Mouse (Mus musculus) midbrain, embryonic 14.5 days (tissue): ENCODE data around the gene Gse1. TPM values are rescaled to one million over a fixed set of nuclear protein-coding genes. Genes with fewer than 3 reads are reported as not detected.

Experiments
- ATAC-seq: fragments of 200-750 bp; cut with Nextera tagmentation; 2 replicates; pipeline ENCODE4 v1.8.0; 2017; ENCODE audit warnings: moderate number of reproducible peaks, moderate library complexity; ENCODE audit not compliant: low FRiP score, low TSS enrichment
- DNase-seq: peaks from one replicate; pipeline ENCODE4 v3.0.0-alpha.2; 2015
- H3K27ac ChIP-seq: fragments of 300-500 bp; sonication (generic); replicated peaks from 2 replicates; pipeline ENCODE4 v1.5.1; 2014; ENCODE audit warnings: mild to moderate bottlenecking, low read depth, low read length, moderate library complexity
- H3K27me3 ChIP-seq: fragments of 300-500 bp; sonication (generic); 2 replicates; pipeline ENCODE4 v1.6.1; 2014; ENCODE audit warnings: low read length, control low read depth, mixed read lengths; ENCODE audit not compliant: control insufficient read depth, insufficient read depth
- H3K36me3 ChIP-seq: fragments of 300-500 bp; sonication (generic); 2 replicates; pipeline ENCODE4 v1.6.1; 2014; ENCODE audit warnings: low read length, control low read depth; ENCODE audit not compliant: control insufficient read depth, insufficient read depth
- H3K4me1 ChIP-seq: fragments of 300-500 bp; sonication (generic); 2 replicates; pipeline ENCODE4 v1.6.1; 2014; ENCODE audit warnings: mild to moderate bottlenecking, antibody characterized with exemption, low read length, control low read depth; ENCODE audit not compliant: control insufficient read depth, insufficient read depth
- H3K4me2 ChIP-seq: fragments of 300-500 bp; sonication (generic); 2 replicates; pipeline ENCODE4 v1.6.1; 2014; ENCODE audit warnings: mild to moderate bottlenecking, low read length, moderate library complexity
- H3K4me3 ChIP-seq: fragments of 300-500 bp; sonication (generic); replicated peaks from 2 replicates; pipeline ENCODE4 v1.5.1; 2014; ENCODE audit warnings: low read depth, low read length
- H3K9ac ChIP-seq: fragments of 300-500 bp; sonication (generic); replicated peaks from 2 replicates; pipeline ENCODE4 v1.6.1; 2014; ENCODE audit warnings: mild to moderate bottlenecking, low read length, moderate library complexity
- H3K9me3 ChIP-seq: fragments of 300-500 bp; sonication (generic); 2 replicates; pipeline ENCODE4 v1.6.1; 2016; ENCODE audit warnings: low read length, control low read depth, mixed read lengths; ENCODE audit not compliant: control insufficient read depth
- WGBS: fragments of 180-500 bp; shearing (Covaris S2); extraction: QIAGEN DNeasy Blood & Tissue Kit; methylation state at CpG from one replicate; pipeline ENCODE4 v1.1.7; 2014; 5-methylcytosine and 5-hydroxymethylcytosine counted together
- polyA plus RNA-seq: library from polyadenylated mRNA; unstranded; fragments of >200 nt; fragmentation: Nextera tagmentation; extraction: Ambion mirVana; gene quantifications from 2 replicates; pipeline ENCODE4 v1.2.1, GENCODE M21; 2014

Gse1 gene
- polyA plus RNA-seq, 1 experiment from 2014 or later: 28.6 TPM

DNA sequence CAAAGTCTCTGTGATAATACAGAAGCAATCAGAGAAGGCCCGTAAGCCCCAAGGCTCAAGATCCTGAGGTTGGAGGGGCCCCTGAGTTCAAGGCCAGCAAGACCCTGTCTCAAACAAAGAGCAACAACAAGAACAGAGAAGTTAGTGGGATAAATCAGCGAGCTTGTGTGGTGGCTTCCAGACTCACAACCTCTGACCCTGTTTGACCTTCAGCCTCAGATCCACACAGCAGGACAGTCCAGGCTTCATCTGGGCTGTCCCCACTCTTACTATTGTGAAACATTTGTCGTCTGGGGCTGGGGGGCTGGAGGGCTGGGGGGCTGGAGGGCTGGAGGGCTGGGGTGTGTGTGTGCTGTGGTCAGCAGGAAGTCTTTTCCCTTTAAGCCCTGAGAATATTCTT lies 150.8 kb downstream of the Gse1 start:
- WGBS: 27% methylated on average over 3 of the region's 3 CpGs
- no peaks in the 10 kb centered on the region for H3K9me3 ChIP-seq
- DNase-seq (no peak), ATAC-seq (no peak)
- no peak overlapping the region for H3K27ac ChIP-seq
- H3K4me3 ChIP-seq: no peak overlapping the region
- H3K9ac ChIP-seq: no peak overlapping the region
- no peak overlapping the region for H3K4me2 ChIP-seq
- no peaks in the 10 kb centered on the region for H3K27me3 ChIP-seq
- peaks cover 74% of the 10 kb centered on the region for H3K4me1 ChIP-seq
- H3K36me3 ChIP-seq: no peaks in the 10 kb centered on the region

DNA sequence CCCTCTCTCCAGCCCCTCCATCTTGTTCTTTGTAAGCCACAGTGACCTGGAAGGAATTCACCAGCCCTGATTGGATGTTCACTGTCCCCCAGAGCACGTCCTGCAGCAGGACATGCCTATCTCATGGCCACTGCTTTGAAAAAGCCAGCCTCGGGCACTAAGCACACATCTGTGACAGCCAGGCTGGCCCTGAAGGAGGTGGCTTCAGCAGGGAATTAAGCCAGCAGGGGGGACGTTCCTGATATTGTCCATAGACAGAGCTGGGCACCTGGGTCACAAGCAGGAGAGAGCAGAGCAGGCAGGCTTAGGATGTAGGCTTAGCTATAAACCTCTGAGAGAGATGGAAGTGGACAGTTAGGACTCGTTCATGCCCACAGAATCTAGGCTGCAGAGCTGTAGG lies 153.6 kb downstream of the Gse1 start:
- peak; percentile 56 for DNase-seq
- no peaks in the 10 kb centered on the region for H3K9me3 ChIP-seq
- peak overlapping the region; percentile 79 for H3K27ac ChIP-seq
- H3K27me3 ChIP-seq: no peaks in the 10 kb centered on the region
- peaks cover 56% of the 10 kb centered on the region for H3K4me1 ChIP-seq
- no peak overlapping the region for H3K4me2 ChIP-seq
- no peak overlapping the region for H3K4me3 ChIP-seq
- H3K36me3 ChIP-seq: no peaks in the 10 kb centered on the region
- WGBS: 12% methylated on average over 4 of the region's 4 CpGs
- H3K9ac ChIP-seq: 0 out of 2 replicates have a peak overlapping the region, but pooled peaks have one; percentile 1
- ATAC-seq: peak; percentile 41; the same call in 1 of the 2 replicates

DNA sequence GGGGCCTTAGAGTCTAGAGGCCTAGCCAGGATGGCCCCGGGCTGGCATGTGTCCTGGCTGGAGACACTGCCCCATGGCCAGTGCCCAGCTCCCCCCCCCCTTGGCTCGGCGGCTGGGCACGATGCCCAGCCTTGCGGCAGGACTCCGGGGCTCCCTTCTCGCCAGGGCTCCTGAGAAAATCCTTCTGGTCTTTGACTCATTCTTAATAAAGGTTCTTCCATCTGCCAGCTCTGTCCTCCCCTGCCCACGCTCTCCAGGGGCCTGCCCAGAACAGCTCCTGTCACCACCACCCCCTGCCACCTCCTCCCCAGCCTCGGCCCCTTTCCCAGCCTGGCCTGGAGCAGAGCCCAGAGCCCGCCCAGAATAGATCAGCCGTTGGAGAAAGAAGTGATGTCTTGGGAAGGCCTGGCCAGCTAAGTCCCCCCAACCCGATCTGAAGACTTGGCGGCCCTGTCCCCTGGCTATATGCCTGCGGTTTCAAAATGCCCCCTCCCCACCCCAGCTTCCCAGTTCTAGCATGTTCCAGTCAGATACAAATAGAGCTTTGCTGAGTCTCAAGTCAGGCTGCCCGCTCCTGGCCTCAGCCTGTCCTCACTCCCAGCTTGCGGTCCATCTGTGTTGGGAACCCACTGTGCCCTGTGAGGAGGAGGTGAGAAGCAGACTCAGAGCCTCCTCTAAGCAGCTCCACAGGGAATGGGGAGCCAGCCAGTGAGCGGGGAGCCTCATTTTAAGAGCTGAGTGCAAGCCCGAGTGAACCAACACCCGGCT lies 154.4 kb downstream of the Gse1 start:
- H3K4me2 ChIP-seq: no peak overlapping the region; the same call in 1 of the 2 replicates
- WGBS: 41% methylated on average over 19 of the region's 19 CpGs
- peak; percentile 79 for DNase-seq

DNA sequence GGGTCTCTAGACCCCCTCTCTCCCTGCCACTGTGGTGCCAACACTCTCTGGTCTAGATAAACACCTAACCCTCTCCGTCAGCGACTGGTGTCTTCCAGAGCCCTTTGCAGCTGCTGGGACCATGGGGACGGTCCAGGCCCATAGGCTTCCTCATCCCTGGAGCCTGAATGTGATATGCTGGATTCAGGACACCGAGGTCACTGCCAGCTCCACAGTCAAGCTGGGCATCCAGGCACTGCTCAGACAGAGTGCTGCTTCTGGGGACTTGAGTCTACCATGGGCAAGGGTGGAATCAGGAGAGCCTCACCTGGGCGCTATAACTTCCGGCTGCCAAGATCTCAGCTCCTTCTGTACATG lies 154.9 kb downstream of the Gse1 start:
- H3K4me3 ChIP-seq: no peak overlapping the region
- H3K4me2 ChIP-seq: no peak overlapping the region; the same call in 1 of the 2 replicates
- peaks cover 46% of the 10 kb centered on the region for H3K4me1 ChIP-seq
- no peak overlapping the region for H3K9ac ChIP-seq
- peak overlapping the region; percentile 79 for H3K27ac ChIP-seq
- H3K9me3 ChIP-seq: no peaks in the 10 kb centered on the region
- WGBS: 74% methylated on average over 6 of the region's 6 CpGs
- H3K27me3 ChIP-seq: no peaks in the 10 kb centered on the region
- DNase-seq: no peak
- no peak for ATAC-seq
- no peaks in the 10 kb centered on the region for H3K36me3 ChIP-seq

More for the DNA sequence above, 154.4 kb downstream of the Gse1 start:
- Histone ChIP-seq H3K36me3 (no peaks in the 10 kb centered on the region), H3K9ac (0 out of 2 replicates have a peak overlapping the region, but pooled peaks have one; percentile 1), H3K4me1 (peaks cover 48% of the 10 kb centered on the region), H3K27ac (peak overlapping the region; percentile 79), H3K9me3 (no peaks in the 10 kb centered on the region), H3K27me3 (no peaks in the 10 kb centered on the region), H3K4me3 (no peak overlapping the region)
- peak; percentile 85 for ATAC-seq

DNA sequence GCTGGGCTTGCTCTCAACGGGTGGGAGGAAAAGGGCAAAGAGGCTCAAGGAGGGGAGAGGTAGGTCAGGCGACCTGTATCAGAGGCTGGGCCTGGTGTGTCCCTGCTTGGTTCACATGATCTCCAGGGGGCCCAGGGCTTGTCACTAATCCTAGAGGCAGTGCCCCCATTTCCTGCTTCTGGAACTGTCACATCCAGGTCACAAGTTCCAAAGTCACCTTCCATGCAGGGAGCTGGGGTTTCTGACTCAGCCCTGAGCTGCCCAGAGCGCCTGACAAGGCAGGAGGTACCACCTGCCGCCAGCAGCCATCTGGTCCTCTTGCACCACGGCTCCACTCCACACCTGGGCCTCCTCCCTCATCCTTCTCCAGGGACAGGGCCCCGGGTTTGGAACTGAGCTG lies 155.5 kb downstream of the Gse1 start:
- no peak for DNase-seq
- ATAC-seq: no peak
- peak overlapping the region; percentile 79 for H3K27ac ChIP-seq
- WGBS: 37% methylated on average over 6 of the region's 6 CpGs
- H3K27me3 ChIP-seq: no peaks in the 10 kb centered on the region
- H3K9ac ChIP-seq: no peak overlapping the region
- H3K4me2 ChIP-seq: no peak overlapping the region
- H3K4me3 ChIP-seq: no peak overlapping the region
- H3K4me1 ChIP-seq: peaks cover 43% of the 10 kb centered on the region
- no peaks in the 10 kb centered on the region for H3K36me3 ChIP-seq
- H3K9me3 ChIP-seq: no peaks in the 10 kb centered on the region

DNA sequence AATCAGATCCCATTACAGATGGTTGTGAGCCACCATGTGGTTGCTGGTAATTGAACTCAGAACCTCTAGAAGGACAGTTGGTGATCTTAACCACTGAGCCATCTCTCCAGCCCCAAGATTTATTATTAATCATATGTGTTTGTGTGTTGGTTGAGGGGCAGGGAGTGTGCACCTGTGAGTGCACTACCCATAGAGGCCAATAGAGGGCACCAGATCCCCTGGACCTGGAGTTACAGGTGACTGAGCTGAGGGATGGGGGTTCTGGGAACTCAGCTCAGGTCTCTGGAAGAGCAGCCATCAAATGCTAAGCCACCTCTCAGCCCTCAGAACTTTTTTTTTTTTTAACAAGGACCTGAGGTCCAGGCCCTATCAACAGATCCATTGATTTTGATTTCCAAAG lies 156.5 kb downstream of the Gse1 start:
- ATAC-seq: no peak
- Histone ChIP-seq H3K4me3 (no peak overlapping the region), H3K9me3 (no peaks in the 10 kb centered on the region), H3K4me2 (no peak overlapping the region), H3K27ac (no peak overlapping the region), H3K27me3 (no peaks in the 10 kb centered on the region), H3K36me3 (no peaks in the 10 kb centered on the region), H3K4me1 (peaks cover 40% of the 10 kb centered on the region), H3K9ac (no peak overlapping the region)
- DNase-seq: no peak

DNA sequence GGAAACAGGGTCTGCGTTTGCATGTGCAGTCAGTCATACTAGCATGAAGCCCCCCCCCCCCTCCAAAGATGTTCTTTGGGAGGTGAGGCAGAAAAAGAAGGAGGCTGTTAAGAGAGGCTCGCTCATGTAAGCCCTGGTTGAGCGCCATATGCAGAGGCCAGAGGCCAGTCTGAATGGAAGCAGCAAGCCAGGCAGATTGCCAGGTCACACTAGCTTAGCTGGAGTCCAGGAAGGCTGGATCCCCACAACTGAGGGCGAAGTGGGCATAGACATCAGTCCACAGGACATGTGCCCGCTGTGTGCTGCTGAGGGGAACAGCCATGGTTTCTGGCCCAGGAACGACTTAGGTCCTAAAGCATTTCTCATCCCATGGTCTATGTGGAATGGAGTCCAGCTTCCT lies 160.0 kb downstream of the Gse1 start:
- Histone ChIP-seq H3K4me3 (no peak overlapping the region), H3K27me3 (no peaks in the 10 kb centered on the region), H3K9me3 (no peaks in the 10 kb centered on the region), H3K27ac (no peak overlapping the region), H3K4me2 (no peak overlapping the region), H3K36me3 (no peaks in the 10 kb centered on the region), H3K9ac (no peak overlapping the region), H3K4me1 (peaks cover 15% of the 10 kb centered on the region)
- ATAC-seq (no peak), DNase-seq (no peak)
- WGBS: 78% methylated on average over 6 of the region's 6 CpGs

DNA sequence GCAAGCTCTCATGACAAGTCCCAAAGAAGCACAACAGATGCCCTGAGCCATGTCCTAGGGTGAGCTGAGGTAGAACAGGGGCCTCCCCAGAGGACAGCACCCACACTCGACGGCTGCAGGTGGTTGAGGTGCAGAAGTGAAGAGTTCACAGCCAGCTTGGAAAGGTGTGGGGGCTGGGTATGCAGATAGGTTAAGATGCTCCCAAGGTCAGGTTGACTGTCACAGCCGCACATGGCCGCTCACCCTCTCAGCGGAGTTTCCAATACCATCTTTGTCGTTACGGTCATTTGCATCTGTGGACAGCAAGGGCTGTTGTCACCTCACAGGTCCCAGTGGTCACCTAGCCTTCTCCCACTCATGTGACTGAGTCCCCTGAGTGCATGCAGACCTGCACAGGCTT lies 162.3 kb downstream of the Gse1 start:
- 87% methylated on average over 7 of the region's 7 CpGs for WGBS
- no peak for ATAC-seq

DNA sequence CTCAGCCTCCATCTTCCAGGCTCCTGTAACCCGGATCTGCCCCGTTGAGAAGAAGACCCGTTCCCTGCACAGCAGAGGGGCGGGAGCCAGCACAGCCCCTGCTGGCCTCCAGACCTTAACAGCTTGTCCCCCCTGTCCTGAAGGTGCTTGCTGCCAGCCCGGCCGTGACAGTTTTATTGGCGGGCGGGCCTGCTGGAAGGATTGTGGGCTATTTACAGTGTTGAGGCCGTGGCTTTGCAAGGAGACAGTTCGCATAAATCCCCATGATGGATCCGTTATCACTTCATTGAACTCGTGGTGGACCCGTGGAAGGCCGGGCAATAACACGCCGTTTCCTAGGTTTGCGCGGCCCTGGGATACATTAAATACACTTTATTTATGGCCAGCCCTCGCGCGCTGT lies 163.6 kb downstream of the Gse1 start:
- ATAC-seq (no peak), DNase-seq (no peak)
- Histone ChIP-seq H3K9me3 (no peaks in the 10 kb centered on the region), H3K4me2 (no peak overlapping the region), H3K9ac (no peak overlapping the region), H3K27me3 (no peaks in the 10 kb centered on the region), H3K36me3 (no peaks in the 10 kb centered on the region), H3K4me3 (no peak overlapping the region), H3K4me1 (peaks cover 18% of the 10 kb centered on the region), H3K27ac (peak overlapping the region; percentile 57; the same call in 1 of the 2 replicates)
- WGBS: 57% methylated on average over 21 of the region's 21 CpGs

More for the DNA sequence above, 162.3 kb downstream of the Gse1 start:
- Histone ChIP-seq H3K27ac (no peak overlapping the region), H3K9ac (no peak overlapping the region), H3K4me1 (peaks cover 15% of the 10 kb centered on the region; the same call in 1 of the 2 replicates), H3K9me3 (no peaks in the 10 kb centered on the region), H3K36me3 (no peaks in the 10 kb centered on the region), H3K4me3 (no peak overlapping the region), H3K27me3 (no peaks in the 10 kb centered on the region), H3K4me2 (no peak overlapping the region)
- DNase-seq: no peak
